Mouse (Mus musculus): ENCODE results near the gene Aqp3. TPM values are rescaled to one million over a fixed set of nuclear protein-coding genes. Genes with fewer than 3 reads are reported as not detected.
A peak's percentile ranks its signal among the peaks of the same experiment; 100 is the strongest.

Aqp3 gene
- polyA plus RNA-seq, 1 experiment from 2014 or later = 4.4 TPM

DNA sequence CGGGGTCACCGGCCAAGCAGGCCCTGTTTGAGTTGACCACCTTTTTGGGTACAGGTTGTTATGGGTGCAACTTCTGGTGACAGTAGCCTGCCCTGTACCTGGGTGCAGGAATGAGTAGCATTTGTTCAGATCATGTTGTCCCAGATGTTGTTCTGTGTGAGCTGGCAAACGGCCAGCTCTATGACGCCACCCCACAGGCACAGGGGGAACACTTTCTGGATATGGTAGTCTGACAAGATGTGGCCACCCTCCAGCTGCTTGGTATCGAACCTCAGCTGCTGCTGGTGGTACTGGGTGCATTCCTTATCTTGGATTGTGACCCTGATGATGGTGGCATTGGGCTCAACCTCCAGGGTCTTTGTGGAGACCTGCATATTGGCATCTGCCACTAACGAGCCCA, 34.5 kb upstream of the Aqp3 start:
- no peak overlapping the region for H3K9ac ChIP-seq (ENCODE audit: low read depth, low read length)
- no peak overlapping the region for H3K4me3 ChIP-seq (ENCODE audit: low read length)
- no peaks in the 10 kb centered on the region for H3K36me3 ChIP-seq (ENCODE audit: control insufficient read depth, insufficient read depth, low read length)
- no peak overlapping the region for H3K27ac ChIP-seq (ENCODE audit: low read length)
- 72% methylated on average over 6 of the region's 6 CpGs for WGBS
- no peaks in the 10 kb centered on the region for H3K9me3 ChIP-seq (ENCODE audit: control insufficient read depth, low read length)
- no peak overlapping the region for H3K4me2 ChIP-seq (ENCODE audit: low read depth, low read length)
- H3K27me3 ChIP-seq (replicated peaks; ENCODE audit: control insufficient read depth, insufficient read depth, low read length) = no peaks in the 10 kb centered on the region
- peaks cover 7% of the 10 kb centered on the region for H3K4me1 ChIP-seq (ENCODE audit: control insufficient read depth, insufficient read depth, low read length)
- ATAC-seq = no peak

DNA sequence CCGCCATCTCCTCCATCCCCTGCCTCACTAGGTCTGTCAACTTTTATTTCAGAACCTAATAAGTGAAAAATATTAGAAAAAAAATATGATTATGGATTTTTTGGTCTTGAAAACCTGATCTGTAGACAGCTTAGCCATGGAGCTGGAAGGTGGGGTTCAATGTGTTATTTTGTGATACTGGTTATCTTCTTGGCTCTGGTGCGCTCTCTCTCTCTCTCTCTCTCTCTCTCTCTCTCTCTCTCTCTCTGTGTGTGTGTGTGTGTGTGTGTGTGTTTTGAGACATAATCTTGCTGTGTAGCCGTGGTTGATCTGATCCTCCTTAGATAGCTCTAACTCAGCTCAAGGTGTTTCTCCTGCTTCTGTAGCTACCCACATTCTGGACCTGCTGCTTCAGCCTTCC, 31.9 kb upstream of the Aqp3 start:
- Histone ChIP-seq H3K27me3 (replicated peaks; ENCODE audit: control insufficient read depth, insufficient read depth, low read length) (no peaks in the 10 kb centered on the region), H3K4me2 (ENCODE audit: low read depth, low read length) (no peak overlapping the region), H3K9ac (ENCODE audit: low read depth, low read length) (no peak overlapping the region), H3K27ac (ENCODE audit: low read length) (no peak overlapping the region), H3K4me1 (ENCODE audit: control insufficient read depth, insufficient read depth, low read length) (peaks cover 4% of the 10 kb centered on the region), H3K9me3 (ENCODE audit: control insufficient read depth, low read length) (no peaks in the 10 kb centered on the region), H3K36me3 (ENCODE audit: control insufficient read depth, insufficient read depth, low read length) (no peaks in the 10 kb centered on the region), H3K4me3 (ENCODE audit: low read length) (no peak overlapping the region)
- WGBS = 80% methylated on average over 3 of the region's 3 CpGs
- 0 out of 2 replicates have a peak, but pooled peaks have one; percentile 32 for ATAC-seq

GRCm38 (mm10) chr4:41129406-41129805, 31.4 kb upstream of the Aqp3 start:
- H3K9ac ChIP-seq (ENCODE audit: low read depth, low read length) = no peak overlapping the region
- 8% methylated on average over 2 of the region's 2 CpGs for WGBS
- H3K9me3 ChIP-seq (ENCODE audit: control insufficient read depth, low read length) = no peaks in the 10 kb centered on the region
- H3K27me3 ChIP-seq (replicated peaks; ENCODE audit: control insufficient read depth, insufficient read depth, low read length) = no peaks in the 10 kb centered on the region
- no peak overlapping the region for H3K27ac ChIP-seq (ENCODE audit: low read length)
- no peaks in the 10 kb centered on the region for H3K36me3 ChIP-seq (ENCODE audit: control insufficient read depth, insufficient read depth, low read length)
- H3K4me1 ChIP-seq (ENCODE audit: control insufficient read depth, insufficient read depth, low read length) = peaks cover 3% of the 10 kb centered on the region
- peak; percentile 80 for ATAC-seq
- H3K4me2 ChIP-seq (ENCODE audit: low read depth, low read length) = no peak overlapping the region
- no peak overlapping the region for H3K4me3 ChIP-seq (ENCODE audit: low read length)

DNA sequence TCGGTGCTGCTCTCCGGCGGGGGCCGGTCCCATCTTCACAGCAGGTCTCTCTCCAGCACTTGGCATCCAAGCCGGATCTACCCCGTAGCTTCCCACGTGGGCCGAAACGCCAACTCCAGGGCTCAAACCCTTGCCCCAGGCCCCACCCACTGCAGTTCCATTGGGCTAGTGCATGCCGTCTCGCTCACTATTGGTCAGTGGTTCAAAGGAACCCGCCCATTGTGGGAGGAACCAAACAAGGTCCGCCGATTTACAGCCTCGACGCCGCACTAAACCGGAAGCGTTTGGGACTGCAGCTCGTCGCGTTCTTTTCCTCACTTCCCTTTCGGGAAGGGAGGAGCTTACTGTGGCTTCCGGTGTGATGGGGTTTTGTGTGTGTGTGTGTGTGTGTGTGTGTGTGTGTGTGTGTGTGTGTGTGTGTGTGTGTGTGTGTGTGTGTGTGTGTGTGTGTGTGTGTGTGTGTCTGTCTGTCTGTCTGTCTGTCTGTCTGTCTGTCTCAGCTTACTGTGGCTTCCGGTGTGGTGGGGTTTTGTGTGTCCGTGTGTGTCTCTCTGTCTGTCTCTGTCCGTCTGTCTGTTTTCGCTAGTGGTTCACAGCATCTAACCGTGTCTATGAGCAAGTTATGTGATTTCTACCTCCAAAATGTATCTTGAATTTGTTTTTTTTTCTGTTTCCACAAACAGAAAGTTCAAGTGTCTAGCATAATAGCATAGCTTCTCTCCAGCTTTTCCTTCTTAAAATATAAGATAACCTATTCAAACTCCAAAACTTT, 26.4 kb upstream of the Aqp3 start, which contains the start of gene Nol6:
Gene Nol6, minus strand, starts transcription at position 276 of the 772 bp plus-strand sequence.
- Histone ChIP-seq H3K4me2 (ENCODE audit: low read depth, low read length) (peak within 1 kb of the TSS; percentile 63), H3K4me3 (ENCODE audit: low read length) (peak within 1 kb of the TSS; percentile 83), H3K27ac (ENCODE audit: low read length) (no peak within 1 kb of the TSS; the same call in none of the 2 replicates), H3K27me3 (replicated peaks; ENCODE audit: control insufficient read depth, insufficient read depth, low read length) (no peaks in the 10 kb centered on the region), H3K9ac (ENCODE audit: low read depth, low read length) (peak within 1 kb of the TSS; percentile 72), H3K9me3 (ENCODE audit: control insufficient read depth, low read length) (no peaks in the 10 kb centered on the region), H3K4me1 (ENCODE audit: control insufficient read depth, insufficient read depth, low read length) (peaks cover 6% of the 10 kb centered on the region), H3K36me3 (ENCODE audit: control insufficient read depth, insufficient read depth, low read length) (peaks cover 9% of the 10 kb centered on the region)
- ATAC-seq = peak; percentile 100
- 3% methylated on average over 29 of the region's 29 CpGs for WGBS

DNA sequence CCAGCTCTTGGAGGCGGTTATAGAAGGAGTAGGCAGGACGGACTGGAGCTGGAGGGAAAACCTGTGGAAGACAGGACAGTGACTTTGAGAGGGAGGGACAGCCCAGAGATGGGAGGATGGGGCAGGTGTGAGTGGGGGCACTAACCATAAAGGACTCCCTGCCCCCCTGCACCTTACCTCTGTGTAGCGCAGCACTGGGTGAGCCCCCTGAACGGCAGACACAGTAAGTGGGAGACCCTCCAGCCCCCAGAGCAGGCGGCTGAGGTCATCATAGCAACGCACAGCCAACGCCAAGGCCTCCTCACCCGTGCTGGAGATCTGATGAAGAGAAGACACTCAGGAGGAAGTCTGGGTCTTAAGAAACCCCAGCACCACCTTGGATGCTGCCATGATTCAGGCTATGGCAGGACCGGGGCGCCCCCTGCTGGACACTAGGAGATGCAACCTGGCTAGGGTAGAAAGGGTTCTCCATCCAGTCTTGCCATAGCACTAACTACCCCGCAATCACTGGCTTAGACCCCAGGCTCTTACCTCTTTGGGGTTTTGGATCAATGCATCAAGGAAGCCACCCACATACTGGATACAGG, 20.8 kb upstream of the Aqp3 start:
- no peak overlapping the region for H3K4me2 ChIP-seq (ENCODE audit: low read depth, low read length)
- peaks cover 38% of the 10 kb centered on the region for H3K36me3 ChIP-seq (ENCODE audit: control insufficient read depth, insufficient read depth, low read length)
- H3K27ac ChIP-seq (ENCODE audit: low read length) = no peak overlapping the region
- no peak for ATAC-seq
- no peak overlapping the region for H3K9ac ChIP-seq (ENCODE audit: low read depth, low read length)
- H3K27me3 ChIP-seq (replicated peaks; ENCODE audit: control insufficient read depth, insufficient read depth, low read length) = no peaks in the 10 kb centered on the region
- WGBS = 71% methylated on average over 11 of the region's 11 CpGs
- H3K4me1 ChIP-seq (ENCODE audit: control insufficient read depth, insufficient read depth, low read length) = peaks cover 6% of the 10 kb centered on the region
- H3K9me3 ChIP-seq (ENCODE audit: control insufficient read depth, low read length) = no peaks in the 10 kb centered on the region
- H3K4me3 ChIP-seq (ENCODE audit: low read length) = no peak overlapping the region

GRCm38 (mm10) chr4:41116817-41117216, 18.8 kb upstream of the Aqp3 start:
- Histone ChIP-seq H3K9ac (ENCODE audit: low read depth, low read length) (no peak overlapping the region), H3K4me2 (ENCODE audit: low read depth, low read length) (no peak overlapping the region), H3K9me3 (ENCODE audit: control insufficient read depth, low read length) (no peaks in the 10 kb centered on the region), H3K27ac (ENCODE audit: low read length) (no peak overlapping the region), H3K4me1 (ENCODE audit: control insufficient read depth, insufficient read depth, low read length) (no peaks in the 10 kb centered on the region), H3K36me3 (ENCODE audit: control insufficient read depth, insufficient read depth, low read length) (peaks cover 38% of the 10 kb centered on the region), H3K27me3 (replicated peaks; ENCODE audit: control insufficient read depth, insufficient read depth, low read length) (no peaks in the 10 kb centered on the region), H3K4me3 (ENCODE audit: low read length) (no peak overlapping the region)
- ATAC-seq = no peak
- 77% methylated on average over 3 of the region's 3 CpGs for WGBS

DNA sequence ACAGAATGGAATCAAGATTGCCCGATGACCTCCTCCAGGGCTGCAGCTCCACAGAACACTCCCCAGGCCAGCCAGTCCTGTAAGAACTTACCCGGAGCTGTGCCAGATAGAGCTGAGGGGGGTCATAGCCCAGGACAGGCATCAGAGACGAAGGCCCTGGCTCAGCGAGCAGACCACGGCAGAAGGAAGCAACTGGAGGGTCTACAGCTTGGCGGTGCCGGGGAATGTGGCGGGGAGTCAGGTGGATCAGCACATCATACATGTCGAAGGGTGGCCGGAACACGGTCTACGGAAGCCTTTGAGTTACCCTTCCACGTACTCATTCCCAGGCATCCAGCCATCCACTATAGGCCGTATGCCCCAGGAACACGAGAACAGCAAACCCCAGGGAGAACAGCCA, 17.8 kb upstream of the Aqp3 start:
- Histone ChIP-seq H3K9me3 (ENCODE audit: control insufficient read depth, low read length) (no peaks in the 10 kb centered on the region), H3K4me3 (ENCODE audit: low read length) (no peak overlapping the region), H3K9ac (ENCODE audit: low read depth, low read length) (no peak overlapping the region), H3K36me3 (ENCODE audit: control insufficient read depth, insufficient read depth, low read length) (peaks cover 29% of the 10 kb centered on the region), H3K4me1 (ENCODE audit: control insufficient read depth, insufficient read depth, low read length) (no peaks in the 10 kb centered on the region), H3K4me2 (ENCODE audit: low read depth, low read length) (no peak overlapping the region), H3K27me3 (replicated peaks; ENCODE audit: control insufficient read depth, insufficient read depth, low read length) (no peaks in the 10 kb centered on the region), H3K27ac (ENCODE audit: low read length) (no peak overlapping the region)
- ATAC-seq = no peak
- WGBS = 95% methylated on average over 15 of the region's 15 CpGs

DNA sequence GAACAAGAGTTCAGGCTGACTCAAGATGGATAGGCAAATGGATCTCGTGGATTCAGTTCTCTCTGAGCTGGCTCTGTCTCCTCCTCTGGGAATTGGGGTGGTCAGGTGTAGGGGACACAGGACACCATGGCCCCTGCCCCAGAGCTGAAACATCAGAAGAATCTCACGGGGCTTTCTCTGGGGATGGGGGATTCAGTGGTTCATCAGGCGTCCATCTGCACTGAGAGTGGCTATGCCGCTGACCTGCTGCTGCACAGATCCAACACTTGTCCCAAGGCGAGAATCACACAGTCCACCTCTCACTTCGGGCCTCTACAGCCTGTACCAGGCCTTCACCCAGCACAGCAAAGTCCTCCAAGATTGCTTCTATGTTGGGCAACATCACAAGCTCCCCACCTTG, 17.1 kb upstream of the Aqp3 start:
- H3K27me3 ChIP-seq (replicated peaks; ENCODE audit: control insufficient read depth, insufficient read depth, low read length) = no peaks in the 10 kb centered on the region
- H3K4me1 ChIP-seq (ENCODE audit: control insufficient read depth, insufficient read depth, low read length) = no peaks in the 10 kb centered on the region
- WGBS = 88% methylated on average over 6 of the region's 6 CpGs
- H3K4me2 ChIP-seq (ENCODE audit: low read depth, low read length) = no peak overlapping the region
- H3K9ac ChIP-seq (ENCODE audit: low read depth, low read length) = no peak overlapping the region
- no peak for ATAC-seq
- no peak overlapping the region for H3K27ac ChIP-seq (ENCODE audit: low read length)
- H3K36me3 ChIP-seq (ENCODE audit: control insufficient read depth, insufficient read depth, low read length) = peaks cover 29% of the 10 kb centered on the region
- no peaks in the 10 kb centered on the region for H3K9me3 ChIP-seq (ENCODE audit: control insufficient read depth, low read length)
- H3K4me3 ChIP-seq (ENCODE audit: low read length) = no peak overlapping the region

- H3K4me3 ChIP-seq (ENCODE audit: low read length) = no peak overlapping the region
- peaks cover 29% of the 10 kb centered on the region for H3K36me3 ChIP-seq (ENCODE audit: control insufficient read depth, insufficient read depth, low read length)
- no peak overlapping the region for H3K4me2 ChIP-seq (ENCODE audit: low read depth, low read length)
- H3K9ac ChIP-seq (ENCODE audit: low read depth, low read length) = no peak overlapping the region
- 87% methylated on average over 9 of the region's 9 CpGs for WGBS
- no peaks in the 10 kb centered on the region for H3K27me3 ChIP-seq (replicated peaks; ENCODE audit: control insufficient read depth, insufficient read depth, low read length)
- no peaks in the 10 kb centered on the region for H3K4me1 ChIP-seq (ENCODE audit: control insufficient read depth, insufficient read depth, low read length)
- no peak overlapping the region for H3K27ac ChIP-seq (ENCODE audit: low read length)
- H3K9me3 ChIP-seq (ENCODE audit: control insufficient read depth, low read length) = no peaks in the 10 kb centered on the region
- no peak for ATAC-seq
Observed at GRCm38 (mm10) chr4:41114358-41115070, 16.5 kb upstream of the Aqp3 start.
